8 mouse cellular contexts compared by ENCODE assay signal in genomic region chr2:79646237-79646688, GRCm38 (mm10). TPM values are rescaled to one million over a fixed set of nuclear protein-coding genes. Genes with fewer than 3 reads are reported as not detected.
DNase-seq lines count a peak whose midpoint lies in the region; ATAC-seq and TF ChIP-seq lines count a peak whose summit lies in the region.

No protein-coding gene starts in this region.

- peak overlapping the region; percentile 56 for H3K27ac ChIP-seq in heart, adult 2 months
- no peak overlapping the region for H3K27ac ChIP-seq in heart, embryonic 10.5 days
- no peak overlapping the region for H3K27ac ChIP-seq in heart, embryonic 12.5 days (ENCODE audit: poor library complexity, severe bottlenecking)

- H3K9ac ChIP-seq in heart, adult 2 months (ENCODE audit: low read depth, low read length): peak overlapping the region; percentile 24; the same call in 1 of the 2 replicates
- H3K9ac ChIP-seq in heart, embryonic 12.5 days: no peak overlapping the region

- peak; percentile 37; the same call in 1 of the 2 replicates for ATAC-seq in cerebellum, adult (ENCODE audit: insufficient number of reproducible peaks, low FRiP score, low TSS enrichment)
- ATAC-seq in heart, embryonic 12.5 days (ENCODE audit: insufficient number of reproducible peaks, low FRiP score): 0 out of 2 replicates have a peak, but pooled peaks have one; percentile 18

- DNase-seq in heart, adult 2 months: peak in 1 of 2 experiments; percentile 32
- no peak for DNase-seq in heart, embryonic 10.5 days (ENCODE audit: low spot score)
- peak; percentile 50 to 64 for DNase-seq in kidney, postnatal 4 days
- DNase-seq in lung, postnatal 14 days: peak; percentile 78
- peak; percentile 59 to 84 for DNase-seq in spleen, postnatal 4 days (ENCODE audit: low spot score in 2 of 2)

- no peaks in the 10 kb centered on the region for H3K27me3 ChIP-seq in heart, adult 2 months (ENCODE audit: control insufficient read depth, insufficient read depth, low read length)
- H3K27me3 ChIP-seq in heart, embryonic 10.5 days (ENCODE audit: insufficient read depth, poor library complexity, severe bottlenecking): no peaks in the 10 kb centered on the region
- no peaks in the 10 kb centered on the region for H3K27me3 ChIP-seq in E14TG2a.4 (ENCODE audit: insufficient read depth, low read length)
- no peaks in the 10 kb centered on the region for H3K27me3 ChIP-seq in heart, embryonic 12.5 days (replicated peaks)

- H3K4me1 ChIP-seq in heart, adult 2 months (ENCODE audit: control insufficient read depth, insufficient read depth, low read length): peaks cover 13% of the 10 kb centered on the region
- peaks cover 22% of the 10 kb centered on the region for H3K4me1 ChIP-seq in heart, embryonic 10.5 days
- H3K4me1 ChIP-seq in E14TG2a.4 (replicated peaks; ENCODE audit: low read depth, low read length): peaks cover 23% of the 10 kb centered on the region
- H3K4me1 ChIP-seq in heart, embryonic 12.5 days (replicated peaks): peaks cover 31% of the 10 kb centered on the region

- no peak overlapping the region for H3K4me3 ChIP-seq in heart, adult 2 months
- H3K4me3 ChIP-seq in heart, embryonic 10.5 days: no peak overlapping the region
- no peak overlapping the region for H3K4me3 ChIP-seq in E14TG2a.4 (replicated peaks; ENCODE audit: low read length)
- no peak overlapping the region for H3K4me3 ChIP-seq in heart, embryonic 12.5 days

- no peaks in the 10 kb centered on the region; the same call in 1 of the 2 replicates for H3K79me2 ChIP-seq in heart, adult 2 months (replicated peaks; ENCODE audit: control insufficient read depth, insufficient read depth, low read length)

- peaks cover 48% of the 10 kb centered on the region for H3K36me3 ChIP-seq in heart, adult 2 months (ENCODE audit: control insufficient read depth, insufficient read depth, low read length)
- H3K36me3 ChIP-seq in heart, embryonic 10.5 days: peaks cover 47% of the 10 kb centered on the region
- peaks cover 35% of the 10 kb centered on the region for H3K36me3 ChIP-seq in E14TG2a.4 (ENCODE audit: insufficient read depth, low read length)
- peaks cover 43% of the 10 kb centered on the region for H3K36me3 ChIP-seq in heart, embryonic 12.5 days

- 29% methylated on average over 4 of the region's 4 CpGs for WGBS in heart, adult 2 months
- 43% methylated on average over 4 of the region's 4 CpGs for WGBS in heart, embryonic 10.5 days
- 34% methylated on average over 4 of the region's 4 CpGs for WGBS in heart, embryonic 12.5 days

- H3K4me2 ChIP-seq in heart, embryonic 12.5 days: no peak overlapping the region; the same call in 1 of the 2 replicates

- no peak for TF ChIP-seq POLR2A in heart, adult 2 months (IDR thresholded peaks at IDR 0.05; ENCODE audit: insufficient read depth, low read depth, low read length)

- no peak for TF ChIP-seq EP300 in heart, adult 2 months (IDR thresholded peaks at IDR 0.05; ENCODE audit: insufficient read depth, low read depth, low read length)

- intact Hi-C loops in heart, adult 2 months (cut with DNase I): loop anchor here (1.0 to 5.0 kb wide), 2 partner anchors 69 to 134 kb away; no protein-coding TSS in a partner anchor

- peak; percentile 80 for TF ChIP-seq CTCF in heart, adult 2 months (IDR thresholded peaks at IDR 0.05)
- TF ChIP-seq CTCF in E14TG2a.4 (conservative IDR thresholded peaks at IDR 0.05; ENCODE audit: low read length): peak; percentile 43

- no peaks in the 10 kb centered on the region for H3K9me3 ChIP-seq in heart, embryonic 10.5 days
- H3K9me3 ChIP-seq in E14TG2a.4 (ENCODE audit: low read length): no peaks in the 10 kb centered on the region
- H3K9me3 ChIP-seq in heart, embryonic 12.5 days (replicated peaks): no peaks in the 10 kb centered on the region

RNA-seq across cellular contexts. Expression of gene Itprid2, which starts 11.1 kb away (rescaled TPM):
- total RNA-seq in heart, adult 2 months (2021): 10 to 100 TPM; 19.3 to 24.0 TPM
- polyA plus RNA-seq in heart, adult 2 months (2012; rRNA removed): 6.5 and 9.6 TPM in 2 replicates
- 6.5 and 7.4 TPM in 2 replicates for polyA plus RNA-seq in heart, embryonic 10.5 days (2016; fragmentation: Nextera tagmentation; extraction: Ambion mirVana)
- polyA plus RNA-seq in heart, embryonic 12.5 days (2016; fragmentation: Nextera tagmentation; extraction: Ambion mirVana): 10.9 and 12.0 TPM in 2 replicates
